Mouse (Mus musculus) splenic B cell, adult 2 months (primary cell): ENCODE data around the gene Speg.

Experiments used
- DNase-seq: peaks from one replicate; pipeline ENCODE4 v3.0.0-alpha.2; 2011; ENCODE audit warnings: low read depth, low spot score
- H3K27me3 ChIP-seq: 2 replicates; pipeline ENCODE4 v1.6.1; 2012; ENCODE audit warnings: mild to moderate bottlenecking, low read length, moderate library complexity, mixed read lengths; ENCODE audit not compliant: control insufficient read depth, poor library complexity, insufficient read depth, severe bottlenecking
- H3K36me3 ChIP-seq: 2 replicates; pipeline ENCODE4 v1.6.1; 2012; ENCODE audit warnings: mild to moderate bottlenecking, low read length, moderate library complexity, mixed read lengths; ENCODE audit not compliant: control insufficient read depth, poor library complexity, insufficient read depth, severe bottlenecking

Gene Speg

GRCm38 (mm10) chr1:75358009-75358408, 17.1 kb upstream of the Speg start:
- no peaks in the 10 kb centered on the region for H3K27me3 ChIP-seq
- no peak for DNase-seq
- H3K36me3 ChIP-seq: no peaks in the 10 kb centered on the region

GRCm38 (mm10) chr1:75359346-75359745, 15.8 kb upstream of the Speg start:
- Histone ChIP-seq H3K27me3 (no peaks in the 10 kb centered on the region), H3K36me3 (no peaks in the 10 kb centered on the region)
- DNase-seq: no peak

- H3K36me3 ChIP-seq: no peaks in the 10 kb centered on the region
Measured at GRCm38 (mm10) chr1:75360112-75361031, 14.7 kb upstream of the Speg start, which contains the start of gene Des. Gene Des, plus strand, starts transcription at chr1:75360329.

GRCm38 (mm10) chr1:75361123-75361522, 14.0 kb upstream of the Speg start:
- no peak for DNase-seq
- no peaks in the 10 kb centered on the region for H3K36me3 ChIP-seq
- H3K27me3 ChIP-seq: no peaks in the 10 kb centered on the region

More at GRCm38 (mm10) chr1:75360112-75361031, 14.7 kb upstream of the Speg start, which contains the start of gene Des:
- no peaks in the 10 kb centered on the region for H3K27me3 ChIP-seq
- DNase-seq: no peak

- H3K27me3 ChIP-seq: no peaks in the 10 kb centered on the region
- no peak for DNase-seq
- H3K36me3 ChIP-seq: no peaks in the 10 kb centered on the region
Measured at GRCm38 (mm10) chr1:75361750-75362149, 13.3 kb upstream of the Speg start.

GRCm38 (mm10) chr1:75363868-75364267, 11.2 kb upstream of the Speg start:
- DNase-seq: no peak
- H3K27me3 ChIP-seq: no peaks in the 10 kb centered on the region
- no peaks in the 10 kb centered on the region for H3K36me3 ChIP-seq

GRCm38 (mm10) chr1:75365510-75366137, 9.5 kb upstream of the Speg start:
- H3K27me3 ChIP-seq: no peaks in the 10 kb centered on the region
- DNase-seq: no peak
- H3K36me3 ChIP-seq: no peaks in the 10 kb centered on the region

GRCm38 (mm10) chr1:75369360-75369983, 5.6 kb upstream of the Speg start:
- no peaks in the 10 kb centered on the region for H3K27me3 ChIP-seq
- H3K36me3 ChIP-seq: no peaks in the 10 kb centered on the region
- no peak for DNase-seq

- Histone ChIP-seq H3K36me3 (no peaks in the 10 kb centered on the region), H3K27me3 (no peaks in the 10 kb centered on the region)
- no peak for DNase-seq
Measured at GRCm38 (mm10) chr1:75369984-75370660, 5.0 kb upstream of the Speg start.

- Histone ChIP-seq H3K27me3 (no peaks in the 10 kb centered on the region), H3K36me3 (no peaks in the 10 kb centered on the region)
- DNase-seq: no peak
Measured at GRCm38 (mm10) chr1:75371317-75372095, 3.6 kb upstream of the Speg start.

- DNase-seq: no peak
- H3K36me3 ChIP-seq: no peaks in the 10 kb centered on the region
- H3K27me3 ChIP-seq: no peaks in the 10 kb centered on the region
Measured at GRCm38 (mm10) chr1:75372450-75372849, 2.6 kb upstream of the Speg start.

- Histone ChIP-seq H3K36me3 (no peaks in the 10 kb centered on the region), H3K27me3 (no peaks in the 10 kb centered on the region)
- no peak for DNase-seq
Measured at GRCm38 (mm10) chr1:75373276-75373675, 1.8 kb upstream of the Speg start.

- DNase-seq: no peak
- no peaks in the 10 kb centered on the region; the same call in 1 of the 2 replicates for H3K27me3 ChIP-seq
- no peaks in the 10 kb centered on the region for H3K36me3 ChIP-seq
Measured at GRCm38 (mm10) chr1:75379196-75379595, 4.1 kb downstream of the Speg start.

GRCm38 (mm10) chr1:75379931-75380330, 4.8 kb downstream of the Speg start:
- DNase-seq: no peak
- Histone ChIP-seq H3K27me3 (no peaks in the 10 kb centered on the region; the same call in 1 of the 2 replicates), H3K36me3 (no peaks in the 10 kb centered on the region)
